Mouse (Mus musculus): ENCODE measurements around the gene Helz.

The Helz gene

DNA sequence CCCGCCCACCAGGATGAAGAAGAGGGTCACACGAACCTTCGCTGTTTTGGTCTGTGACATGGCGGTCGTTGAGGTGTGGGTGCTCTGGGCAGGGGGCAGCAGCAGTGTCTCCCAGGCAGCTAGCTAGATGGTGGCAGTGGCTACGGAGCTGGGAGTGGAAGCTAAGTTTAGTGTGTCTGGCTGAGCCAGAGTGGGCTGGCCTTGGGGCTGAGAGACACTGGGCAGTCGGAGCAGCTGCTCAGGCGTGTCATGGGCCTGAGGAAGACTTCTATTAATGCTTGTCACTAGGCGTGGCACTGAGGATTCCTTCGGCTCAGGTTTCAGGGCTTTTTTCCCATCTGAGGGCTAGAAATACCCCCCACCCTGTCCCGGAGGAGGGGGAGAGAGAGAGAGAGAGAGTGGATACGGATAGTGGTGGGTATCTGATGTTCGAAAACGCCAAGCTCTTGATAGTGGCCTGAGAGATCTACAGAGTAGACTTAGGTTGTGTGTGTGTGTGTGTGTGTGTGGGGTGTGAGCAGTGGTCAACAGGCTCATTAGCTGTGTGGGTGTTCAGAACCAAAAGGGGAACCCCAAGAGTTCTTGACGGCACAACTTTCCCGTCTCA lies 168.7 kb downstream of the Helz start, which contains the start of gene Cacng1:
Gene Cacng1, minus strand, starts transcription at position 191 of the 607 bp plus-strand sequence.
- no peak for DNase-seq (ENCODE audit: extremely low read depth, insufficient read length, low spot score)

DNA sequence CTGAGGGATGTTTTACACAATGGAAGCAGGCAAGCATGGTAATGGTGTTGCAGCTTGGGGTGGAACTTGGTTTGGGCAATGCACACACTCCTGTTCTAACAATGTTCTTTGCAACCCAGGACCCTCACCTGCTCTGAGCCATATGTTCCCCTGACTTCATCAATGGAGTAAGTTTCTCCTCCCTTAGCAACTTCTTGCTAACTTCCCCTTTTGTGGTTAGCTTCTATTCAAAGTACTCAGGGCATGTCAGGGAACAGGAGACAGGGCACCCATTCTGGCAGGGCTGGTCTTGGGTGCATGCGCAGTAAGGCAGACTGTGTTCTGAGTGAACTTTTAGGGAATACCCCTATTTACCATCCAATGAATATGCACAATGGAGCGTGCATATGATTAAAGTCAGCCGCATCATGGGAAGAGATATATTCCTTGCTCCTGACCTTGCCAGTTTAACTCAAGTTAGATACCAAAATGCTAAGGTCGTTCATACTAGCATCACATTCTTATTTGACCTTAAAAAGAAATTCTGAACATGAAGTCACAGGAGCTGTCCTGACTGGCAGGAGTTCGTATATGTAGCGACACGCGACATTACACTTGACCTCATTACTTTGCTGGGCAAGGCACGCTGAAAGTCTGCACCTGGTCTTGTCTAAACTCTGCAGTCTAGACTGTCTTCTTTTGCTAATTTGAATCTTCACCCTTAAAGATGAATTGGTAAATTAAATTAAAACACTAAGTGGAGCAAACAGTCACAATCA lies 172.7 kb downstream of the Helz start:
- no peak for DNase-seq (ENCODE audit: extremely low read depth, insufficient read length, low spot score)

DNA sequence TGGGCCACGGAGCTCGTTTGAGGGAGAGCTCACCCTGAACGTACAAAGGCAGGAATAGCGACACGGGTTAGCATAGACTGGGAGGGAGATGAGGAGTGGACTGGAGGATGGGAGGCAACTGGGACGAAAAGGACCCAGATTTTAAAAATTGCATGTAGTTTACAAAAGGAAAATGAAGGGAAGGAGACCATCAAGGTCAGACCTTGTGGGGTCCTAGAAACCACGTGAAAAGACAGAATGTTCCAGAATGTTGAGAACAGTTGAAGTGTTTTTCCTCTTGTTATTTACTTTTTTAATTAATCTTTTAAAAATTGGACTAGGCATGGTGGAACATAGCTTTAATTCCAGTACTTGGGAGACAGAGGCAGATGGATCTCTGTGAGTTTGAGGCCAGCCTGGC lies 173.3 kb downstream of the Helz start:
- DNase-seq (ENCODE audit: extremely low read depth, insufficient read length, low spot score), result no peak

DNA sequence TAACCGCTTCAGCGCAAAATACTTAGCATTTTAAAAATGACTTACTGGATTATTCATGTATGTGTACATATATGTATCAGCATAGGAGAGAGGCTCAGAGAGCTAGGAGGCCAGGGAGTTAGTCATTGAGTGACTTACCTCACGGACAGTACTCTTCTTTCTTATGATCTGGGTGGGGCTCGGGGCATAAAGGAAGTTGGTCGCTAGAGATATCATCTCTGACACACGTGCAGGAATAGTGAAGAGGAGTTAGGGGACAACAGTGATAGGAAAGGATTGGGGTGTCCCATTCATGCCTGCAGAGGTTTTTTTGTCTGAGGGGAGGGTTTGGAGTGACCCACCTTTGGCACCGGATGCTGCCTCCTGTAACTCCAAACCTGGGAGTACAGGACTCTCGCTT lies 176.9 kb downstream of the Helz start:
- DNase-seq (ENCODE audit: extremely low read depth, insufficient read length, low spot score), result no peak

DNA sequence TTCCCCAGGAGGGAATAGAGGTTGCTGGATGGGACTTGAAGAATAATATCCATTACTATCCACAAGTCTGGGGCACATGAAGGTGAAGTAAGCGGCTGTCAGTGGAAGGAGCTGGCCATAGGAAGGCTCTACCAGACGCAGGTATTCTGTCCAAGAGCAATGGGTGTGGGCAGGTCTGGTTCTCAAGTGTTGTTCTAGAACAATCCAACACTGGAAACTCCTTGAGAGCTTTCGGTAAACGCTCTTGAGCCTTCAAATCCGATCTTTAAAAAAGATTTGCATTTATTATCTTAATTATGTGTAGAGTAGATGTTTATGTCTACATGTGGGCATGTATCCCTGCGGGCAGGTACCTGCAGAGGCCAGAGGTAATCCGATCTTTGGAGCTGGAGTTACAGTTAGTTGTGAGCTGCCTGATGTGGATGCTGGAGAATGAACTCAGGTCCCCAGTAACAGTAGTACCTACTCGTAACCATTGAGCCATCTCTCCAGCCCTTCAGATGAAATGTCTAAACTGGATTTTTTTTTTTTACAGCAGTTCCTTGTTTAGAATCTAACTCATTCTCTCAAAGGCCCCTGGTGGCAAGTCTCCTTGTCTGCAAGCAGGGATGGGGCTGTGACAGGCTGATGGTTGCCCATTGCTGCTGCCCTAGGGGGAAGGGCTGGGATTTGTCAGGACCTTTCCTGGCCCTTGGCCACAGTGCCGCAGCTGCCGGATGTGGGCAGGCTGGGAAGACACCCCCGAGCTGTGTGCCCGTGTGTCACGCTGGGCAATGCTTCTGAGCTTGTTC lies 180.5 kb downstream of the Helz start:
- DNase-seq (ENCODE audit: extremely low read depth, insufficient read length, low spot score), result peak; percentile 89

DNA sequence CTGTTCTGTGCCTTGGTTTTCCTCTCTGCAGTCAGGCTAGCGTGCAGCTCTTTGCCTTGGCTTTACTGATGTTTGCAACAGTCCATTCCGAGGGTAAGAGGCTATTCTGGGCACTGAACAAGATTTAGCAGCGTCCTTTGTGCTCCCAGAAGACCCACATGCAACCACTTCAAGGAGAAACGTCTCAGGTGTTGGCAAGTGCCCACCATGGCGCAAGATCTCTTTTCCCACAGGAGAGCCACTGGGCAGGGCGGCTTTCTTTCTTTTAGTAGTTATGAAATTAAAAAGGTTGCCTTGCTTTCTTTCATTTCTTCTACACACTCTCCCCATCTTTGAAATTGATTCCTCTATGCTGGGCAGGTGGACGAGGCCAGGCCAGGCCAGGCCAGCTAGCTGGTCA lies 181.4 kb downstream of the Helz start:
- DNase-seq (ENCODE audit: extremely low read depth, insufficient read length, low spot score), result no peak

DNA sequence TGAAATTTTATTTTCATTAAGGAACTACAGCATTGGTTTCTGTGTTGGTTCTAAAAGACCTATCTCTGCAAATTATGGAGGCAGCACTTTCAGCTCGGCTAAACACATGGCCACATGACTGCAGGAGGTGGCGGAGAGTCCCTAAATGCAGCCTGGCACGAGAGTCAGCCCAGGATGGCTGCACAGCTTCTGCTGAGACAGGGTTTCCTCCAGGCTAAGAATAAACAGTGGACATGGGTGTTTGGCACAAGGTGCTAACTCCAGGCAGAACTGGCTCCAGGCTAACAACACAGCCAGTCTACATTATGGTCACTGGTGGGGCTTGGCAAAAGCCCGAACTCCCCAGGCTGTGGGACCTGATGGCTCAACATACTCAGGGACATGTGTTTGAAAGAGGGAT lies 183.2 kb downstream of the Helz start:
- peak; percentile 41 for DNase-seq (ENCODE audit: extremely low read depth, insufficient read length, low spot score)

DNA sequence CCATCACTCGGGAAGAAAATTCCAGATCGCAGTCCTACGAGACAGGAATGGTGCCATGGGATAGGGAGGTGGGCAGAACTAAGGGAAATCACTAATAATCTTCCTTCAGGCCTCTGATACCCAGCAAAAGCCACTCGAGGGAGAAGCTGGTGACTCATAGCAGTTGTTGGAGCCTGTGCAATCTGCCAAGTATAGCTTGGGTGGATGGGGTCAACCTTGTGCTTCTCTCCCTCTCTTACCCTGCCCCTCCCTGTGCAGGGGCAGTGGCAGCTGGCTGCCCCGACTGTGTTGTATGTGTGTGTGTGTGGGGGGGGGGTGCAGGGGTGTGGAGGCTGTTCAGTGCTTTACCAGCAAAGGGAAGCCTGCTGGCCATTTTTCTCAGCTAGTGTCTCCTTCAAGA lies 183.8 kb downstream of the Helz start:
- peak; percentile 72 for DNase-seq (ENCODE audit: extremely low read depth, insufficient read length, low spot score)

DNA sequence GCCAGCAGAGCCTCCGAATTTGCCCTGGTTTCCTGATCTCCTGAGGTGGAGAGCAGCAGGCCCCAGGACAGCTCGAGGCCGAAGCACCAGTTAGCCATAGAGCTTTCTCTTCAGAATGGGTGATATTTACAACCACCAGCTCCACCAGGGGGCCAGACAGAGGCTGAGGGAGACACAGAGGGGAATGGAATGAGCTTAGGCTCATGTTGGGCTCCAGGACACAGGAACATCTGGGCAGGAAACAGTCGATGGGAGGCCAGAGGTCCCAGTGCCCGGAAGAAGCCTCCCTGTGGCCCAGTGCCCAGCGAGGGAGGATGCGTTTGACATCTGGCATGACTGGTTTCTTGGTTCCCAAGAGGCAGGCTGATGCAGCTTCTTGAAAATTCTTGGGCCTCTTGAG lies 186.4 kb downstream of the Helz start:
- DNase-seq (ENCODE audit: extremely low read depth, insufficient read length, low spot score), result peak; percentile 51

DNA sequence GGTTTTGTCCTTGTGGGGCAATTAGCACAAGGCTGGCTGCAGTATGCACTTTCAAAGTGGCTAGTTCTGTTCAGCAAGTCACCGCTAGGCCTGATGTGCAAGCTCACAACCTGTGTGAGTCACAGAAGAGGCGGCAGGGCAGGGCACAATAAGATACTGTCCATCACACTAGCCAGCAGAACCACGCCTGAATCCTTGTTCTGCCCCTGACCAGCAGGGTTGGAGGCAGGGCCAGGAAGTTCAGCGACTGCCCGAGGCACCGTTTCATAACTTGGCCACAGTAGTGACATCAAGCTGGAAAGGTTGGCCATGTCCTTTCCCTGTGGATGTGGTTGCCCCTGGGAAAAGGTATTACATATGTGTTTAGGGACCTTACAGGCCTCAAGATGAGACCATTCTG lies 190.2 kb downstream of the Helz start:
- peak; percentile 54 for DNase-seq (ENCODE audit: extremely low read depth, insufficient read length, low spot score)

DNA sequence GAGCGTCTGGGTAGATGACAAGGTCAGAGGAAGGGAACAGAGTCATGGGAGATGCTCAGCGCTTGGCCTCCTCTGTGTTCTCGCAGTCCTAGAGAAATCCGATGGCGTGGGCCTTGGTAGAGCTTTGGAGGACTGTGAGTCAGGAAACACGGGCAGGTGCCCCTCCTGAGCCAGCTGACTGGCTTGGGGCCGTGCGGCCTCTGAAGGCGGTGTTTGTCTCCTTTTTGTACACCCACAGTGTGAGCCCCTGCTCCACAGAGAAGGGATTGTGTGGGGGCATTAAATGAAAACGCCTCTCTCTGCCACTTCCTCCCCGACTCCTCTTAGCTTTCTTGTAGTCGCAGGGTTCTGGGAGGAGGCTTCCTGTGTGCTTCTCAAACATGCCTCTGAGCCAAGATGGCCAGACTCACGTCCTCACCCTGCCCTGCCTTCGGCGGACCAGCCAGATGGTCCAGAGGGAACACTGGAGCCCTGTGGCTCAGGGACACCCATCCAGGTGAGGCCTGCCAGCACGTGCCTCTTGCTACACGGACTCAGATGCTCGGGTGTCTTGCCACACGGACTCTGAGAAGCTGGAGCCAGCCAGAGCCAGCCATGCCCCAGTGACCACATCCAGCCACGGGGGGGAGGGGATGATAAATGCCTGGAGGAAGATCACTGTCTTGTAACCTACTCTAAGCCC lies 190.8 kb downstream of the Helz start:
- peak; percentile 19 for DNase-seq (ENCODE audit: extremely low read depth, insufficient read length, low spot score)

DNA sequence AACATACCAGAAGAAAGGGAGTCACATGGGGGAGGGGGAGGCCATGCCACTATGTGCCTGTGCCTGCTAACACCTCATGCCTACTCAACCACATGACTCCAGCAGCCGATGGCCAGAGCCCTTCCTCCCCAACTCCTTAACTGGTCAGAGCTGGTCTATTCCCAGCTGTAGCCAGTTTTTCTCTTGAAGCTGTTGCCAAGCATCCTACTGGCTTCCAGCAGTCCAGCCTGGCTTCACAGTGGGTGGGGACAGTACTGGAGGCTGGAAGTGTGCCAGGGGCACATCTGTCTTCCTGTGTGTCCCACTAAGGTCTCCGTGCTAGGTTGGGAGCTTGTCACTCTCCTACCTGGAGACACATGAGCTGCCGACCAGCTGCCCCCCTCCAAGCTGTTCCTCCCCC lies 195.4 kb downstream of the Helz start:
- no peak for DNase-seq (ENCODE audit: extremely low read depth, insufficient read length, low spot score)

Data from 3134 (cell line).